Mouse (Mus musculus): ENCODE results near the gene Plekhh2.

- TF ChIP-seq CTCF (IDR thresholded peaks at IDR 0.05; ENCODE audit: borderline replicate concordance, extremely low read depth, insufficient read depth, insufficient read length) (no peak), POLR2A (IDR thresholded peaks at IDR 0.05; ENCODE audit: borderline replicate concordance, extremely low read depth, insufficient read depth, insufficient read length, poor library complexity, severe bottlenecking) (no peak)
Observed at GRCm38 (mm10) chr17:84627721-84628120, 116.0 kb downstream of the Plekhh2 start.
